Mouse (Mus musculus): ENCODE data around the gene Gm12845. TPM values are rescaled to one million over a fixed set of nuclear protein-coding genes. Genes with fewer than 3 reads are reported as not detected.

The Gm12845 gene
- polyA plus RNA-seq, 1 experiment: not detected

GRCm38 (mm10) chr4:117683048-117683768 lies 41.0 kb upstream of the Gm12845 start:
- H3ac ChIP-seq (ENCODE audit: control insufficient read depth, insufficient read length): no peak overlapping the region
- no peak overlapping the region for H3K4me2 ChIP-seq (ENCODE audit: low read depth)
- H3K36me3 ChIP-seq (ENCODE audit: control insufficient read depth, insufficient read depth): no peaks in the 10 kb centered on the region
- TF ChIP-seq CEBPB (IDR thresholded peaks at IDR 0.05; ENCODE audit: insufficient read depth, poor library complexity, severe bottlenecking) (no peak), E2F4 (IDR thresholded peaks at IDR 0.05; ENCODE audit: insufficient read depth) (no peak)
- no peaks in the 10 kb centered on the region for H3K79me2 ChIP-seq (ENCODE audit: control insufficient read depth, insufficient read depth)
- peaks cover 18% of the 10 kb centered on the region for H3K27me3 ChIP-seq (ENCODE audit: control insufficient read depth, insufficient read depth, insufficient read length)
- no peak overlapping the region for H3K4me3 ChIP-seq

- no peak overlapping the region for H3K4me3 ChIP-seq
- H3K79me2 ChIP-seq (ENCODE audit: control insufficient read depth, insufficient read depth): no peaks in the 10 kb centered on the region
- TF ChIP-seq USF1 (IDR thresholded peaks at IDR 0.05; ENCODE audit: low read depth): no peak
- TF ChIP-seq TCF3 (IDR thresholded peaks at IDR 0.05; ENCODE audit: insufficient read length, low read depth): no peak
- no peak for TF ChIP-seq E2F4 (IDR thresholded peaks at IDR 0.05; ENCODE audit: insufficient read depth)
- TF ChIP-seq MYOD1 (IDR thresholded peaks at IDR 0.05; ENCODE audit: control insufficient read depth in 1 of 3, insufficient read length in 2 of 3, low read depth in 2 of 3): no peak
- TF ChIP-seq MYOG (IDR thresholded peaks at IDR 0.05; ENCODE audit: control insufficient read depth in 1 of 3, insufficient read depth in 1 of 3, insufficient read length in 2 of 3, low read depth in 2 of 3): no peak
- no peak for TF ChIP-seq POLR2AphosphoS2 (IDR thresholded peaks at IDR 0.05; ENCODE audit: insufficient read length, low read depth)
- no peak for TF ChIP-seq POLR2A (IDR thresholded peaks at IDR 0.05; ENCODE audit: insufficient read length, low read depth)
- H3K36me3 ChIP-seq (ENCODE audit: control insufficient read depth, insufficient read depth): no peaks in the 10 kb centered on the region
- no peak overlapping the region for H3K4me2 ChIP-seq (ENCODE audit: low read depth)
- peaks cover 23% of the 10 kb centered on the region for H3K27me3 ChIP-seq (ENCODE audit: control insufficient read depth, insufficient read depth, insufficient read length)
- no peak overlapping the region for H3ac ChIP-seq (ENCODE audit: control insufficient read depth, insufficient read length)
These were observed 37.9 kb upstream of the Gm12845 start for GRCm38 (mm10) chr4:117686354-117686753.

GRCm38 (mm10) chr4:117705361-117705760 lies 18.9 kb upstream of the Gm12845 start:
- Histone ChIP-seq H3K79me2 (ENCODE audit: control insufficient read depth, insufficient read depth) (no peaks in the 10 kb centered on the region), H3K27me3 (ENCODE audit: control insufficient read depth, insufficient read depth, insufficient read length) (peaks cover 28% of the 10 kb centered on the region), H3K36me3 (ENCODE audit: control insufficient read depth, insufficient read depth) (no peaks in the 10 kb centered on the region), H3K4me2 (ENCODE audit: low read depth) (no peak overlapping the region), H3K4me3 (no peak overlapping the region), H3ac (ENCODE audit: control insufficient read depth, insufficient read length) (no peak overlapping the region)
- TF ChIP-seq TCF3 (IDR thresholded peaks at IDR 0.05; ENCODE audit: insufficient read length, low read depth): no peak
- no peak for TF ChIP-seq TCF12 (IDR thresholded peaks at IDR 0.05; ENCODE audit: insufficient read depth, poor library complexity, severe bottlenecking)
- no peak for TF ChIP-seq SRF (IDR thresholded peaks at IDR 0.05; ENCODE audit: control insufficient read depth, insufficient read length, low read depth)
- TF ChIP-seq CEBPB (IDR thresholded peaks at IDR 0.05; ENCODE audit: insufficient read depth, poor library complexity, severe bottlenecking): no peak
- TF ChIP-seq MAX (IDR thresholded peaks at IDR 0.05; ENCODE audit: low read depth): no peak
- TF ChIP-seq E2F4 (IDR thresholded peaks at IDR 0.05; ENCODE audit: insufficient read depth): no peak
- TF ChIP-seq MYOG (IDR thresholded peaks at IDR 0.05; ENCODE audit: control insufficient read depth in 1 of 3, insufficient read depth in 1 of 3, insufficient read length in 2 of 3, low read depth in 2 of 3): no peak
- no peak for TF ChIP-seq MYOD1 (IDR thresholded peaks at IDR 0.05; ENCODE audit: control insufficient read depth in 1 of 3, insufficient read length in 2 of 3, low read depth in 2 of 3)
- no peak for TF ChIP-seq POLR2AphosphoS2 (IDR thresholded peaks at IDR 0.05; ENCODE audit: insufficient read length, low read depth)
- TF ChIP-seq USF1 (IDR thresholded peaks at IDR 0.05; ENCODE audit: low read depth): no peak
- TF ChIP-seq POLR2A (IDR thresholded peaks at IDR 0.05; ENCODE audit: insufficient read length, low read depth): no peak
- no peak for TF ChIP-seq REST (IDR thresholded peaks at IDR 0.05; ENCODE audit: insufficient read depth, insufficient read length)

GRCm38 (mm10) chr4:117708780-117709550 lies 15.2 kb upstream of the Gm12845 start:
- no peak overlapping the region for H3K4me2 ChIP-seq (ENCODE audit: low read depth)
- peaks cover 36% of the 10 kb centered on the region for H3K27me3 ChIP-seq (ENCODE audit: control insufficient read depth, insufficient read depth, insufficient read length)
- H3ac ChIP-seq (ENCODE audit: control insufficient read depth, insufficient read length): no peak overlapping the region
- no peaks in the 10 kb centered on the region for H3K36me3 ChIP-seq (ENCODE audit: control insufficient read depth, insufficient read depth)
- H3K79me2 ChIP-seq (ENCODE audit: control insufficient read depth, insufficient read depth): no peaks in the 10 kb centered on the region
- H3K4me3 ChIP-seq: no peak overlapping the region
- TF ChIP-seq E2F4 (IDR thresholded peaks at IDR 0.05; ENCODE audit: insufficient read depth): no peak

DNA sequence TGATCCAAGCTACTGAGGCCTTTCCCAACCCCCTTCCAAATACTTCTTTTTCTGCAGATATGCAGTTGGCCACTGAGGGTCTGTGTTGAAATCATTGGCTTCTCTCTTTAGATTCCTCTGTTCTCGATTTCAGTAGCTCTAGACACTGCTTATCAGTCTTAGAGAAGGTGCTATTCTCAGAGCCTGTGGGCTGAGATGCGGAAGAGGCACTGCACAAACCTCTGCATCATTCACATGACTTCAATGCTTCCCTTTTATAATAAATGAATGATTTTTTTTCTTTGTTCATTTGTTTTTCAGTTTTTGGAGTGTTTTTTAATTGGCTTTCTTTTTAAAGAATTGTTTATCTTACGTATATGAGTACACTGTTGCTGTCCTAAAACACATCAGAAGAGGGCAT lies 11.9 kb upstream of the Gm12845 start:
- Histone ChIP-seq H3K36me3 (ENCODE audit: control insufficient read depth, insufficient read depth) (no peaks in the 10 kb centered on the region), H3ac (ENCODE audit: control insufficient read depth, insufficient read length) (no peak overlapping the region), H3K27me3 (ENCODE audit: control insufficient read depth, insufficient read depth, insufficient read length) (peaks cover 39% of the 10 kb centered on the region), H3K4me3 (no peak overlapping the region), H3K4me2 (ENCODE audit: low read depth) (no peak overlapping the region), H3K79me2 (ENCODE audit: control insufficient read depth, insufficient read depth) (no peaks in the 10 kb centered on the region)
- no peak for TF ChIP-seq CEBPB (IDR thresholded peaks at IDR 0.05; ENCODE audit: insufficient read depth, poor library complexity, severe bottlenecking)
- no peak for TF ChIP-seq MYOD1 (IDR thresholded peaks at IDR 0.05; ENCODE audit: control insufficient read depth in 1 of 3, insufficient read length in 2 of 3, low read depth in 2 of 3)
- no peak for TF ChIP-seq TCF12 (IDR thresholded peaks at IDR 0.05; ENCODE audit: insufficient read depth, poor library complexity, severe bottlenecking)
- TF ChIP-seq MYOG (IDR thresholded peaks at IDR 0.05; ENCODE audit: control insufficient read depth in 1 of 3, insufficient read depth in 1 of 3, insufficient read length in 2 of 3, low read depth in 2 of 3): no peak
- TF ChIP-seq MAX (IDR thresholded peaks at IDR 0.05; ENCODE audit: low read depth): no peak
